Mouse (Mus musculus) liver (tissue): ENCODE data around the gene Mmp20.
A peak's percentile ranks its signal among the peaks of the same experiment; 100 is the strongest.

Experiments used
- DNase-seq: peaks from one replicate; pipeline ENCODE4 v3.0.0-alpha.2; 2020; ENCODE audit warnings: mixed read lengths

Gene Mmp20

DNA sequence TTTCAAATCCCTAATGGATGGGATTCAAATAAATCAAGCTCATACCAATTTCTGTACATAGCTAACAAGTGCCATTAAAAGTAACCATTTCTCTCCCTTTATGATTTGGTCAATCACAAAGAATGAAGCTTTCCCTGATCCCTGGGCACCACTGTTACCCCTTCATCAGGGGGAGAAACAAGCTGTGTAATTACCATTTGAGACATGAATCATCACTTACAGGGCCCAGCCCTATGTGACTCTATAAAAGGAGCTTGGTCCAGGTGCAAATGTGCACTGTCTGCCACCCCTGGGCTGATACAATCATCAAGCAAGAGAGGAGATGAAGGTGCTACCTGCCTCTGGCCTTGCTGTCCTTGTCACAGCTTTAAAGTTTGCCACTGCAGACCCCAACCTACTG lies at the start of gene Mmp20:
TSS of gene Mmp20 (plus strand) at position 301 of the 400 bp plus-strand sequence.
- no peak for DNase-seq

GRCm38 (mm10) chr9:7590063-7590462 lies 38.0 kb upstream of the Mmp20 start:
- no peak for DNase-seq

GRCm38 (mm10) chr9:7593272-7593812 lies 34.7 kb upstream of the Mmp20 start:
- no peak for DNase-seq

DNA sequence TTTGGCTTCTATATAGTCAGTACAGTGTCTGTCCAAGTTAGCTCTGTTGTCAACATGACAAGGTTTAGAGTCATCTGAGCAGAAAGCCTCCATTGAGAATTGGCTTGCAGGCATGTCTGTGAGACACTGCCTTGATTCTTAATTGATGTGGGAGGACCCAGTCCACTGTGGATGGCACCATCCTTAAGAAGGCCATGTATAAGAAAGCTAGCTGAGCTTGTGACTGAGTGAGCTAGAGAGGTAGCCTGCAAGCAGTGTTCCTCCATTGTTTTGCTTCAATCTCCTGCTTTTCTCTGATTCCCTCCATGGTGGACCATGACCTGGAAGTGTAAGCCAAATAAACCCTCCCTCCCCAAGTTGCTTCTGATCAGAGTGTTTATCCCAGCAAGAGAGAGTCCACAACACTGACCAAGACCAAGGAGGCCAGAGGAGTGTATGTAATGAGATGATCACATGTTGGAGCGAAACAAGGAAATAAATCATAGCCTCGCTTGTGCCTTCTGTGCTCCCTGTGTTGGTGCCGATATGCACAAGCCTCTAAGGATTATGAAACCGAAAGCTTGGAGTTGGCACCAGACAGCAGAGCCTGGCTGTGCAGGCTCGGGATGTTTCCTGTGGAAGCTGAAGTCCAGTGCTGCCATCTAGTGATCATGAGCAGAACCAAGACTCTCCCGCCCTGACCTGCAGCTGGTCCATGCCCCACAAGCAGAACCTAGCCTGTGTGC lies 33.1 kb upstream of the Mmp20 start:
- peak; percentile 61 for DNase-seq

DNA sequence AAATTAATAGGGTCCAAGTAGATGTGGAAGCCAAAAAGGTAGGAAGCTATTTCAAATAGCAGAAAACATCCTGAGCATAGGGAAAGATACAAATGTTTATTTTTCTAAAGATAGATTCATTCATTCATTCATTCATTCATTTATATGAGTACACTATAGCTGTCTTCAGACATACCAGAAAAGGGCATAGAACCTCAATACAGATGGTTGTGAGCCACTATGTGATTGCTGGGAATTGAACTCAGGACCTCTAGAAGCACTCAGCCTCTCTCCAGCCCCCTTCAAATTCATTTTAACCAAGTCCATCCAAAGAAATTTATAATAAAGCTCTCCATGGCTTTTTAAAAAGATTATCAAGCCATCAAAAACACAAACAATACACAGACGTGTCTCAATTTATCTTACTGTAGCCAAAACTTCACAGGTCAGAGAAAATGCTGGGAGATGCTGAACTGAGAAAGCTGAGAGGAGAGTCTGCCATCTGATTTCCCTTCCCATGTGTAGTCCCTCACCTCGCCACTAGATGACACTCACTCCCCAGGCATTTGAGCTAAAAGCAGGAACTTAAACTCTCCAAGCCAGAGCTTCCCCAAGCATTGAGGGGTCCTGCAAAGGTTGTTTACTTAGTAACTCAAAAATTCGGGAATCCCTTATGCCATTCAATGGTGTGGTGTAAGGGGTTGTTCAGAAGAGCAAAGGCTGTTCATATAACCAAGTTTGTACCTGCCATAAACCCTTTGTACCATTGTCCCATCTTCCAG lies 24.9 kb upstream of the Mmp20 start:
- peak; percentile 59 for DNase-seq

DNA sequence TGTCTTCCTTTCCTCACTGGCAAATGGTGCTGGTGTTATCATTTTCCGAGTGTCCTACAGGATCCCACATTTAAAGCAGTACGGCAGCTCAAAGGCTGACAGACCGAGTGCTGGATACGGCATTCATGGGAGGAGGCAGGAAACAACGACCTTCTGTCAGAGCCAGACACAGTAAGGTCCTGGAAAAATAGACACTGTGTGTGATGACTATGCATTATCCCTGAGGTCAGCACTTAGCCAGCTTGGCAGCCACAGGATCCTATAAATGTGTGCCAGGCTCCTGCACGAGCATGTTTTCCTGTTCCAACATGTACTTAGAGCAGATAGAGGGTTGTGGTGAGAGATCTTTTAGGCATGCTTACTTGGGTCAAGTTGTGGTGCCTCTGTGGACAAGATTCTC lies 24.0 kb upstream of the Mmp20 start:
- no peak for DNase-seq

GRCm38 (mm10) chr9:7605638-7606037 lies 22.4 kb upstream of the Mmp20 start:
- no peak for DNase-seq

- no peak for DNase-seq
These were observed 5.4 kb upstream of the Mmp20 start for GRCm38 (mm10) chr9:7622582-7622981.

GRCm38 (mm10) chr9:7633936-7634335 lies 5.9 kb downstream of the Mmp20 start:
- DNase-seq: no peak

DNA sequence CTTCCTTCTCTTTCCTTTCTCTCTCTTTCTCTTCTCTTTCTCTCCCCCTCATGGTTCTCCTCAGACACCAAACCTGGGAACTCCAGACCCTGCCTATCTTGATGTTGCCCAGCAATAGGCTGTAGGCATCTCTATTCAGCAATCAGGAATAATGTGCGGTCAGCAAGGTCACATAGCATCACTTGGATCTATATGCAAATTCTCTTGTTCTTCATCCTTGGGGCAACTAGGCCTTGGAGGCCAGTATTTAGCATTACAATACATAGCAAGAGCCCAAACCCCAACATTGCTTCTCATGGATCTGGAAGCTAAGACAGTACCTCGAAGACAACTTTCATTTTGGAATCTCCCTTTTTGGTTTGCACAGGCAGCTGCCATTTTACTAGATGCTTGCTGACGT lies 19.9 kb downstream of the Mmp20 start:
- no peak for DNase-seq

DNA sequence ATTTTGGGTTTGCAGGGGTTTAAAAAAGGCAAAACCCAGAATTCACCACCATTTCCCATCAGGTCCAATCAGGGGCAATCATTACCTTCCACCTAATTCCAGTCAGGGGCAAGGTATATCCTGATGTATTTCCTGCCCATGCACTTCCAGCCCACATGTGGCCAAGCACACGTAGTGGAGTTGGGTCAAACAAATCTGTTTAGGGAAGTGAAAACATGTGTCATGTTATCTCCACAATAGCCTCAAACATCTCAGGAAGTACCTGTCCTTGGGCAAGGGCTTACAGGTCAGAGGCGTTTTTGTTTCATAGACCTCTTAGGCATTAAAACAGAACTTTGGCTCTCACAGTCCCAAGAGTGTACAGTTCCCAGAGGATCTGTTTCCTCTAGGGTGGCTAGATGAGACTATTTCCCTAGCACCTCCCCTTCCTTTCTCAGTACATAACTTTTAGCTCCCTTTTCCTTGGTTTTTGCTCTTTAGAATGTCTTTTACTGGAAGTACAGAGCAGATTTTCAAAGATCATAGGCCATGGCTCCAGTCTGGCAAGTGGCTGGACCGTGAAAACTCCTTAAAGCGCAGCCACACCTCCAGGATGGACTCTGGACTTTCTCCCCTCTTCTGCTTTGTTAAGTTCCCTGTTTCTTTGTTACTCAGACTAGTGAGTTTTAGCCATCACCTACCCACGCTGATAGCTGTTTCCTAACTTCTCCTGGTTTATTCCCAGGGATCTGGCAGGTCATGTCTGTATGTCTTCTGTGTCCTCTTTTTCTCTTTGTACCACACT lies 22.6 kb downstream of the Mmp20 start:
- no peak for DNase-seq

GRCm38 (mm10) chr9:7652351-7653085 lies 24.5 kb downstream of the Mmp20 start:
- no peak for DNase-seq

- DNase-seq: no peak
These were observed 29.9 kb downstream of the Mmp20 start for GRCm38 (mm10) chr9:7657946-7658345.

DNA sequence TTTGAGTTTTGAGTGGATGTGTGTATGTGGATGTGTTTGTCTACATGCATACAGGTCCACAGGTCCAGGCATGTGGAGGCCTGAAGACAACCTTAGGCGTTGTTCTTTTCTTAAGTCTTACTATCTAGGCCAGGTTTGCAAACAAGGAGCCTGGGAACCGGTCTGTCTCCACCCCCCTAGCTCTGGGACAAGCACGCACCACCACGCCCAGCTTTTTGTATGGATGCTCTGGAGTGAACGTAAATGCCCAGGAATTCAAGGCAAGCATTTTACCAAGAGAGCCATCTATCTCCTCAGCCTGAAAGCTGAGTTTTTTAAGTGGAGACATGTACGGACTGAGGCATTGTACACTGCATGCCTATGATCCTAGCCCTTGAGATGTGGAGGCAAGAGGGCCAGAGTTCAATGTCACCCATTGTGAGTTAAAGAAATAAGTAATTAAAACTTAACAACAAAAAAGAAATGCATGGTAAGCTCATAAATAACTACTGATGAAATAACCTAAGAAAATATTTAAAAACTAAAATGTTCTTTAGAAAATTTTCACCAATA lies 31.5 kb downstream of the Mmp20 start:
- no peak for DNase-seq

DNA sequence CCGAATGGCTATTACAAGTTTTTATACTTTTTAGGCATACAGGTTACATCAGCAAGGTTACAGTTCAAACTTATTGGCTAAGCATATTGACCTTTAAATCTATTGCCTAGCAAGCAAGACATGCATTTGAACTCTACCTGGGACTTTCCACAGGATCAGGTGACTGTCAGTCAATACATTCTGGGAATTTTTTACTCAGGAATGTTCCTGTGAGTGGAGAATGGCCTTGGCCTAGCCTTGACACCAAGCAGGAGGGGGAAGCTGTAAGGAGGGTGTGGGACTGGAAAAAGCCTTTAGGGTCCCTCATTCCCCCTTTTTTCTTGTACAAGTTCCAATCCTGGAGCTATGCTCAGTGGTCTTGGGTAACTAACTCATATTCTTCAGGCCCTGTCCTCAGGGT lies 33.3 kb downstream of the Mmp20 start:
- no peak for DNase-seq

- DNase-seq: no peak
These were observed 41.6 kb downstream of the Mmp20 start for GRCm38 (mm10) chr9:7669674-7670073.

GRCm38 (mm10) chr9:7672985-7673384 lies 45.0 kb downstream of the Mmp20 start:
- no peak for DNase-seq

DNA sequence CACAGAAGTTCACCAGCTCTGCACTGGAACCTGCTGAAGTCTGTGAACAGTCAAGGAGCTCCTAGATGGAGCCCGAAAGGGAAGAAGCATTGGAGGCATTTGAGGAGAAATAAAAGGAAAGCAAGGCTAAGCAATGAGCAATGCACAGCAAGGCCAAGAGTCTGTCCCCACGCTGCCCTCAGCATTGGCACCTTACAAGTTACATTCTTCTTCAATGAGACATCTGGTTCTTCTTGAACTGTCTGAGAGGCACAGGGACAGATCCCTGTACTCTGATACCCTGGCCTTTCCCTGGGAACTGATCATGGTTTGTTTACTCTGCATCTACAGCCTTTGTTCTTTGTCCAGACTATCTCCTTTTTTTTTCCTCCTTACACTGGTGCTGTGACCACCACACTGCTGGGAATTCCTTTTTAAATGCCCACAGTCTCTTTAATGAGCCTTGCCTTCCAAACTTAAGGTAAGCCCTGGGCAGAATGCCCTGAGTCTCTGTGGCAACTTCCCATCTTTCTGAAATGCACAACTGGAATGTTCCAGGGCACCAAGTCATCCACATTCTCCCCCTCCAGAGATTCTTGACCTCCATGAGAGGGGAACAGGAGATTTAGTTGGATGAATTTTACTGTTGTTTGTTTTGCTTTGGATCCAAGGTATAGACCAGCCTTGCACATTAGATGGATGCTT lies 50.3 kb downstream of the Mmp20 start:
- no peak for DNase-seq

- DNase-seq: no peak
These were observed 54.1 kb downstream of the Mmp20 start for GRCm38 (mm10) chr9:7682081-7682618.

GRCm38 (mm10) chr9:7686024-7686423 lies 58.0 kb downstream of the Mmp20 start:
- DNase-seq: no peak

- no peak for DNase-seq
These were observed 61.8 kb downstream of the Mmp20 start for GRCm38 (mm10) chr9:7689799-7690198.
